9 mouse cellular contexts compared by ENCODE assay signal in genomic region chr1:80383613-80384589, GRCm38 (mm10). TPM values are rescaled to one million over a fixed set of nuclear protein-coding genes. Genes with fewer than 3 reads are reported as not detected.
DNase-seq lines count a peak whose midpoint lies in the region; ATAC-seq and TF ChIP-seq lines count a peak whose summit lies in the region.
"Had no signal": no experiment of that assay in that cellular context is flagged by ENCODE, and none has a peak within 500 bp of the region (broad histone marks: within the 10 kb centered on the region; RNA-seq: fewer than 3 reads in every experiment).

No protein-coding gene starts in this region.

- no peak overlapping the region for H3K9ac ChIP-seq in kidney, embryonic 16.5 days (replicated peaks; ENCODE audit: low read length)
- H3K9ac ChIP-seq in heart, embryonic 16.5 days (ENCODE audit: low read length), result no peak overlapping the region
- H3K9ac ChIP-seq in lung, postnatal 0 days (replicated peaks; ENCODE audit: low read depth), result no peak overlapping the region

- WGBS in kidney, embryonic 16.5 days, result 82% methylated on average over 25 of the region's 25 CpGs
- WGBS in heart, embryonic 16.5 days, result 40% methylated on average over 25 of the region's 25 CpGs
- WGBS in lung, postnatal 0 days, result 62% methylated on average over 25 of the region's 25 CpGs
- WGBS in thymus, adult 2 months, result 18% methylated on average over 25 of the region's 25 CpGs

- TF ChIP-seq CTCF in lung, postnatal 0 days (IDR thresholded peaks at IDR 0.05), result no peak
- TF ChIP-seq CTCF in thymus, adult 2 months (IDR thresholded peaks at IDR 0.05; ENCODE audit: borderline replicate concordance, control insufficient read depth, extremely low read depth, insufficient read depth, low read length, poor library complexity), result no peak
- TF ChIP-seq CTCF in gastrocnemius, adult 2 months (IDR thresholded peaks at IDR 0.05), result no peak

- intact Hi-C loops in gastrocnemius, adult 2 months (cut with DNase I), result no loop called here

- peak; percentile 46; the same call in 1 of the 2 replicates for ATAC-seq in kidney, embryonic 16.5 days (ENCODE audit: low FRiP score, low TSS enrichment)
- no peak; the same call in 1 of the 2 replicates for ATAC-seq in heart, embryonic 16.5 days (replicated peaks; ENCODE audit: extremely low read depth, insufficient read depth, low FRiP score)
- peak; percentile 65 for ATAC-seq in lung, postnatal 0 days

- no peak overlapping the region for H3K4me3 ChIP-seq in kidney, embryonic 16.5 days (ENCODE audit: low read length)
- H3K4me3 ChIP-seq in heart, embryonic 16.5 days (ENCODE audit: low read length), result peak overlapping the region; percentile 13; the same call in 1 of the 2 replicates
- no peak overlapping the region for H3K4me3 ChIP-seq in lung, postnatal 0 days (ENCODE audit: low read depth, low read length)
- peak overlapping the region; percentile 30 for H3K4me3 ChIP-seq in thymus, adult 2 months (ENCODE audit: control insufficient read depth, insufficient read depth, low read length)
- H3K4me3 ChIP-seq in gastrocnemius, adult 2 months, result no peak overlapping the region

- no peak for DNase-seq in kidney, adult 11 months
- DNase-seq in lung, postnatal 0 days (ENCODE audit: low spot score), result peak; percentile 39
- peak; percentile 22 for DNase-seq in thymus, adult 2 months
- no peak for DNase-seq in urinary bladder, postnatal 14 days (ENCODE audit: low spot score)
- DNase-seq in adrenal gland, adult 2 months, result no peak
- no peak for DNase-seq in gastrocnemius, adult 2 months
- DNase-seq: layer of hippocampus, adult 9-11 months had no signal

- no peak overlapping the region for H3K4me2 ChIP-seq in kidney, embryonic 16.5 days (replicated peaks; ENCODE audit: low read depth, low read length)
- H3K4me2 ChIP-seq in heart, embryonic 16.5 days (ENCODE audit: low read depth, low read length), result peak overlapping the region; percentile 40
- H3K4me2 ChIP-seq in lung, postnatal 0 days (replicated peaks; ENCODE audit: low read depth, low read length), result no peak overlapping the region

- no peak for TF ChIP-seq EP300 in lung, postnatal 0 days (IDR thresholded peaks at IDR 0.05)

- TF ChIP-seq POLR2A in thymus, adult 2 months (IDR thresholded peaks at IDR 0.05; ENCODE audit: control insufficient read depth, extremely low read depth, insufficient read depth, low read length, poor library complexity), result no peak

- no peak overlapping the region for H3K27ac ChIP-seq in kidney, embryonic 16.5 days (ENCODE audit: low read length)
- H3K27ac ChIP-seq in heart, embryonic 16.5 days (ENCODE audit: low read length), result no peak overlapping the region
- no peak overlapping the region for H3K27ac ChIP-seq in lung, postnatal 0 days (ENCODE audit: low read length)
- H3K27ac ChIP-seq in thymus, adult 2 months (ENCODE audit: control insufficient read depth, insufficient read depth, low read length), result peak overlapping the region; percentile 47; the same call in 1 of the 2 replicates
- no peak overlapping the region for H3K27ac ChIP-seq in gastrocnemius, adult 2 months

- no peaks in the 10 kb centered on the region for H3K27me3 ChIP-seq in kidney, embryonic 16.5 days (ENCODE audit: insufficient read depth, low read length)
- H3K27me3 ChIP-seq in heart, embryonic 16.5 days (ENCODE audit: control insufficient read depth, insufficient read depth, low read length), result no peaks in the 10 kb centered on the region
- no peaks in the 10 kb centered on the region for H3K27me3 ChIP-seq in lung, postnatal 0 days (replicated peaks; ENCODE audit: insufficient read depth, low read length)
- H3K27me3 ChIP-seq in thymus, adult 2 months (ENCODE audit: control insufficient read depth, insufficient read depth, low read length), result no peaks in the 10 kb centered on the region

- H3K9me3 ChIP-seq in kidney, embryonic 16.5 days (ENCODE audit: low read length), result no peaks in the 10 kb centered on the region
- H3K9me3 ChIP-seq in heart, embryonic 16.5 days (replicated peaks; ENCODE audit: control insufficient read depth, low read length), result peaks cover 2% of the 10 kb centered on the region; the same call in 1 of the 2 replicates
- no peaks in the 10 kb centered on the region for H3K9me3 ChIP-seq in lung, postnatal 0 days (ENCODE audit: low read length)

- H3K4me1 ChIP-seq in kidney, embryonic 16.5 days (ENCODE audit: insufficient read depth, low read length), result 0 out of 2 replicates have a peak, but pooled peaks cover 3% of the 10 kb centered on the region
- H3K4me1 ChIP-seq in heart, embryonic 16.5 days (ENCODE audit: control insufficient read depth, insufficient read depth, low read length), result no peaks in the 10 kb centered on the region; the same call in 1 of the 2 replicates
- no peaks in the 10 kb centered on the region for H3K4me1 ChIP-seq in lung, postnatal 0 days (ENCODE audit: insufficient read depth, low read depth, low read length)
- H3K4me1 ChIP-seq in thymus, adult 2 months (replicated peaks; ENCODE audit: control insufficient read depth, insufficient read depth, low read length), result peaks cover 29% of the 10 kb centered on the region

- no peaks in the 10 kb centered on the region for H3K36me3 ChIP-seq in kidney, embryonic 16.5 days (ENCODE audit: insufficient read depth, low read length)
- H3K36me3 ChIP-seq in heart, embryonic 16.5 days (ENCODE audit: control insufficient read depth, insufficient read depth), result no peaks in the 10 kb centered on the region
- H3K36me3 ChIP-seq in lung, postnatal 0 days (ENCODE audit: insufficient read depth, low read length), result no peaks in the 10 kb centered on the region
- no peaks in the 10 kb centered on the region for H3K36me3 ChIP-seq in thymus, adult 2 months (ENCODE audit: control insufficient read depth, insufficient read depth, low read length)

RNA-seq across cellular contexts. Expression of gene Cul3, which starts 43.6 kb away (rescaled TPM):
- 26.4 and 28.2 TPM in 2 replicates for polyA plus RNA-seq in kidney, embryonic 16.5 days (2015; fragmentation: Nextera tagmentation; extraction: Ambion mirVana)
- polyA plus RNA-seq in heart, embryonic 16.5 days (2015; fragmentation: Nextera tagmentation; extraction: Ambion mirVana), result 21.3 and 26.0 TPM in 2 replicates
- 33.8 and 37.6 TPM in 2 replicates for polyA plus RNA-seq in lung, postnatal 0 days (2015; fragmentation: Nextera tagmentation; extraction: Ambion mirVana)
- 15.3 and 16.3 TPM in 2 replicates for polyA plus RNA-seq in thymus, adult 2 months (2012; rRNA removed)
- 100 to 1,000 TPM; 103 to 167 TPM for total RNA-seq in adrenal gland, adult 2 months (2021)
- polyA plus RNA-seq in adrenal gland, adult 2 months (2012; rRNA removed), result 2.8 and 3.2 TPM in 2 replicates
- total RNA-seq in gastrocnemius, adult 2 months (2021), result 100 to 1,000 TPM; 250 to 290 TPM

Comparison
In these comparisons a context has a peak if more than half of its experiments do, and no peak if none do; other contexts are left out.
1. H3K4me3 ChIP-seq: peak in heart, embryonic 16.5 days (single experiment) and thymus, adult 2 months (single experiment); none in kidney, embryonic 16.5 days (single experiment), lung, postnatal 0 days (single experiment) and gastrocnemius, adult 2 months (single experiment).
2. DNase-seq: peak in lung, postnatal 0 days (single experiment) and thymus, adult 2 months (single experiment); none in kidney, adult 11 months (single experiment), urinary bladder, postnatal 14 days (single experiment), adrenal gland, adult 2 months (single experiment) and gastrocnemius, adult 2 months (single experiment).